Mouse (Mus musculus): ENCODE measurements around the gene Hoxb9. TPM values are rescaled to one million over a fixed set of nuclear protein-coding genes. Genes with fewer than 3 reads are reported as not detected.

The Hoxb9 gene
- polyA plus RNA-seq, 1 experiment: 0.14 TPM

- Histone ChIP-seq H3K27me3 (ENCODE audit: control insufficient read depth, insufficient read depth, low read length) (peaks cover 73% of the 10 kb centered on the region), H3K4me3 (ENCODE audit: low read depth, low read length) (peak overlapping the region; percentile 50), H3K4me1 (ENCODE audit: control insufficient read depth, insufficient read depth, insufficient read length, low read length) (peaks cover 5% of the 10 kb centered on the region; the same call in 1 of the 2 replicates), H3K36me3 (ENCODE audit: control insufficient read depth, insufficient read depth, low read length) (no peaks in the 10 kb centered on the region), H3K27ac (ENCODE audit: insufficient read depth, low read depth, low read length) (no peak overlapping the region)
- WGBS: 2% methylated on average over 30 of the region's 30 CpGs
- TF ChIP-seq CTCF (IDR thresholded peaks at IDR 0.05; ENCODE audit: extremely low read depth, insufficient read length, insufficient replicate concordance, low read depth, low read length) (no peak), POLR2A (IDR thresholded peaks at IDR 0.05; ENCODE audit: low read depth, low read length) (no peak)
These were observed 24.0 kb downstream of the Hoxb9 start for GRCm38 (mm10) chr11:96295092-96295835.

- Histone ChIP-seq H3K4me3 (ENCODE audit: low read depth, low read length) (no peak overlapping the region), H3K27me3 (ENCODE audit: control insufficient read depth, insufficient read depth, low read length) (peaks cover 78% of the 10 kb centered on the region), H3K4me1 (ENCODE audit: control insufficient read depth, insufficient read depth, insufficient read length, low read length) (peaks cover 7% of the 10 kb centered on the region; the same call in 1 of the 2 replicates), H3K36me3 (ENCODE audit: control insufficient read depth, insufficient read depth, low read length) (no peaks in the 10 kb centered on the region), H3K27ac (ENCODE audit: insufficient read depth, low read depth, low read length) (no peak overlapping the region)
- TF ChIP-seq POLR2A (IDR thresholded peaks at IDR 0.05; ENCODE audit: low read depth, low read length) (no peak), CTCF (IDR thresholded peaks at IDR 0.05; ENCODE audit: extremely low read depth, insufficient read length, insufficient replicate concordance, low read depth, low read length) (no peak)
- 53% methylated on average over 2 of the region's 2 CpGs for WGBS
These were observed 25.7 kb downstream of the Hoxb9 start for GRCm38 (mm10) chr11:96296997-96297396.

- Histone ChIP-seq H3K4me3 (ENCODE audit: low read depth, low read length) (no peak overlapping the region), H3K27ac (ENCODE audit: insufficient read depth, low read depth, low read length) (no peak overlapping the region), H3K36me3 (ENCODE audit: control insufficient read depth, insufficient read depth, low read length) (no peaks in the 10 kb centered on the region), H3K27me3 (ENCODE audit: control insufficient read depth, insufficient read depth, low read length) (peaks cover 77% of the 10 kb centered on the region), H3K4me1 (ENCODE audit: control insufficient read depth, insufficient read depth, insufficient read length, low read length) (peaks cover 7% of the 10 kb centered on the region; the same call in 1 of the 2 replicates)
- WGBS: 46% methylated on average over 3 of the region's 3 CpGs
- no peak for TF ChIP-seq POLR2A (IDR thresholded peaks at IDR 0.05; ENCODE audit: low read depth, low read length)
- no peak for TF ChIP-seq CTCF (IDR thresholded peaks at IDR 0.05; ENCODE audit: extremely low read depth, insufficient read length, insufficient replicate concordance, low read depth, low read length)
These were observed 26.2 kb downstream of the Hoxb9 start for GRCm38 (mm10) chr11:96297428-96297827.

GRCm38 (mm10) chr11:96297968-96298635 is 26.8 kb downstream of the Hoxb9 start:
- Histone ChIP-seq H3K27ac (ENCODE audit: insufficient read depth, low read depth, low read length) (no peak overlapping the region), H3K4me3 (ENCODE audit: low read depth, low read length) (no peak overlapping the region), H3K27me3 (ENCODE audit: control insufficient read depth, insufficient read depth, low read length) (peaks cover 78% of the 10 kb centered on the region), H3K4me1 (ENCODE audit: control insufficient read depth, insufficient read depth, insufficient read length, low read length) (peaks cover 7% of the 10 kb centered on the region; the same call in 1 of the 2 replicates), H3K36me3 (ENCODE audit: control insufficient read depth, insufficient read depth, low read length) (no peaks in the 10 kb centered on the region)
- 40% methylated on average over 11 of the region's 11 CpGs for WGBS
- TF ChIP-seq CTCF (IDR thresholded peaks at IDR 0.05; ENCODE audit: extremely low read depth, insufficient read length, insufficient replicate concordance, low read depth, low read length) (no peak), POLR2A (IDR thresholded peaks at IDR 0.05; ENCODE audit: low read depth, low read length) (no peak)

GRCm38 (mm10) chr11:96298895-96299667 is 27.8 kb downstream of the Hoxb9 start:
- Histone ChIP-seq H3K36me3 (ENCODE audit: control insufficient read depth, insufficient read depth, low read length) (no peaks in the 10 kb centered on the region), H3K27ac (ENCODE audit: insufficient read depth, low read depth, low read length) (no peak overlapping the region), H3K27me3 (ENCODE audit: control insufficient read depth, insufficient read depth, low read length) (peaks cover 82% of the 10 kb centered on the region), H3K4me1 (ENCODE audit: control insufficient read depth, insufficient read depth, insufficient read length, low read length) (peaks cover 7% of the 10 kb centered on the region; the same call in 1 of the 2 replicates), H3K4me3 (ENCODE audit: low read depth, low read length) (peak overlapping the region; percentile 67)
- TF ChIP-seq CTCF (IDR thresholded peaks at IDR 0.05; ENCODE audit: extremely low read depth, insufficient read length, insufficient replicate concordance, low read depth, low read length): no peak
- no peak for TF ChIP-seq POLR2A (IDR thresholded peaks at IDR 0.05; ENCODE audit: low read depth, low read length)
- WGBS: 2% methylated on average over 66 of the region's 66 CpGs

- Histone ChIP-seq H3K36me3 (ENCODE audit: control insufficient read depth, insufficient read depth, low read length) (no peaks in the 10 kb centered on the region), H3K27ac (ENCODE audit: insufficient read depth, low read depth, low read length) (no peak overlapping the region), H3K4me1 (ENCODE audit: control insufficient read depth, insufficient read depth, insufficient read length, low read length) (peaks cover 7% of the 10 kb centered on the region; the same call in 1 of the 2 replicates), H3K4me3 (ENCODE audit: low read depth, low read length) (peak overlapping the region; percentile 67), H3K27me3 (ENCODE audit: control insufficient read depth, insufficient read depth, low read length) (peaks cover 84% of the 10 kb centered on the region)
- 15% methylated on average over 9 of the region's 9 CpGs for WGBS
- TF ChIP-seq POLR2A (IDR thresholded peaks at IDR 0.05; ENCODE audit: low read depth, low read length) (no peak), CTCF (IDR thresholded peaks at IDR 0.05; ENCODE audit: extremely low read depth, insufficient read length, insufficient replicate concordance, low read depth, low read length) (no peak)
These were observed 28.5 kb downstream of the Hoxb9 start for GRCm38 (mm10) chr11:96299781-96300180.
